Mouse (Mus musculus) liver, adult (tissue): ENCODE results near the gene Cd80.

ENCODE experiments used
- GATA4 ChIP-seq: IDR thresholded peaks from 2 replicates; pipeline ENCODE4 v1.6.1; 2014; ENCODE audit warnings: mild to moderate bottlenecking, low read length; ENCODE audit not compliant: insufficient replicate concordance

Gene Cd80

DNA sequence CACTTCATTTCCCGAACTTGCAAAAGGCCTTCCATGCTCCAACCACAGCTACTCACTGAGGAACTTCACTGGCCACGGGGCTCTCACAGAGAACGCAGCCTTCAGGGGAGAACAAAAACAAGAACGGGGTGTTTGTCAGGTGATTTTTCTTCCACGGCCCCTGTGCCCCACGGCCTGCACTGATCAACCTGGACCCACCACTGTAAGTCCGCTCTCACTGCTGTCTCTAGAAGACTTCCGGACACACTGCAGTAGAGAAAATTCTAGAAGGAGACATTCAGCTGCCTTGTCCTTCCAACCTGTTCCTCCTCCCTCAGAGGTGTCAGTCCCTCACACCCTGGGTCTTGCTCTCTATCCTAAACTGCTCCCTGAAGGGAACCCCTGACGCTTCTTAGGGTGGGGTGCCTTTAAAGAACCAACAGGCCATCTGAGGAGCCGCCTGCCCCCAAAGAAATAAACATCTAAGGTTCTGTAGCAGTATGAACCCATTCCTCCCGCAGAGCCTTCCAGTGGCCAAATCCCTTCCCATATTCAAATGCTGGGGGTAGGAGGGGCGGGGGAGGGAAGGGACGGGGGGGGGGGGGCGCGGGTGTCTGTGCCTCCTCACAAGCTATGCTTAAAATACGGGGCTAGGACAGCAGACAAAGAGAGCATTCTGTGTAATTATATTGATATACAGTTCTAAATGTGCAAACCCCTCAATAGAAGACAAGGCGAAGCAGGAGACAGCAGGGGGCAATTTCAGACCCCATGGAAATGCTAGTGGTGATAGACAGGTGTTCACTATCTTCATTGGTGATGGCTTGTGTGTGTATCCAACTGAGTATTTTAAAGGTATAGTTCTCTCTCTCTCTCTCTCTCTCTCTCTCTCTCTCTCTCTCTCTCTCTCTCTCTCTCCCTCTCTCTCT, at the start of gene Cd80:
Cd80 (plus strand) TSS at position 51 of the 908 bp plus-strand sequence.
- TF ChIP-seq GATA4 = no peak

DNA sequence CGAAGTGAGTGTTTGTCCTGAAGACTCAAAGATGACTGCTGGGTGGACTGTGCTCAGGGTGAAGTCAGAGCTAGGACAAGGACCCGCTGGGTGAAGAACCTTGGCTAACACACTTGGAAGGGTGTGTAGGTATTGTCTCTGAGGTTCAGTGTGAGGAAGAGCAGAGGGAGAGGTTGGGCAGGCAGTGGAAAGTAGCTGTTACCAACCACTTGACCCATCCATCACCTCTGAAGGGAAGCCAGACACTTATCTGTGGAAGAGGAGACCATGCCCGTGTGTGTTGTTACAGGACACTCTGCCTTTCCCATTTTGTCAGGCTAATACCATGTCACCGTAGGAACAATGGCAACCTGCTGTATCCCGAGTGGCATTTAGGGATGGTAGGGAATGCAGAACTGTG, 49.1 kb upstream of the Cd80 start:
- no peak for TF ChIP-seq GATA4

DNA sequence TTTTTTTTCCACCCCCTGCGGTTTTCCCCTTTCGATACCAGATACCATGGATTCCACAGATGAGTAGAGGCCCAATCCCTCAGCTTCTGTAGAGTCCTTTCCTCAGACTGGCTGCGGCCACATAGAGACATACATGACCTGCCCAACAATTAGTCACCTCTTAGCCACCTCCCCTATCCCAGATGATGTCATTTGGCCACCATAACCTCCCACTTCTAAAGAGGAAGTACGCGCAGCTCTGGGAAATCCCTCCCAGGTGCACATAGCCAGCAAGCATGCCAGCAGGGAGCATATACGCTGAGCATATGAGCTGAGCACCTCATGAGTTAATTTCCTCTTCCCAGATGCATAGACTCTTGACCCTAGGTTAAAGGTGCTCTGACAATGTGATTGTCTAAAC, 48.7 kb upstream of the Cd80 start:
- no peak for TF ChIP-seq GATA4

DNA sequence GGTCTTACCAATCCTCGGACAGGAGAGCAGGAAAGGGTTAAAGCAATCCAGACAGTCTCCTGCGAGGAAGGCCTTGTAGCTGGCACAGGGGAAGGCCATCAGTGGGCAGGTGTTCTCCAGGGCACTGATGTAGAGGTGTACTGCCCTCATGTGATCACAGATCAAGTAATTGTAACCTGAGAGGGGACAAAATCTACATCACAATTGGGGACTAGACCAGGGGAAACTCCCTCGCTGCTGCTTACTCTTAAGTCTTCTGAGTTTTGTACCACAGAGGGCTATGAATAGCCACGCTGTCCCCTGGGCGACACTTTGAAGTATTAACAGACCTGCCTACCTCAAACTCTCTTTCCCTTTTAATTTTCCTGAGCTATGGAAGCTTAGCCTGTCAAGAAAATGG, 47.8 kb upstream of the Cd80 start:
- TF ChIP-seq GATA4 = no peak

DNA sequence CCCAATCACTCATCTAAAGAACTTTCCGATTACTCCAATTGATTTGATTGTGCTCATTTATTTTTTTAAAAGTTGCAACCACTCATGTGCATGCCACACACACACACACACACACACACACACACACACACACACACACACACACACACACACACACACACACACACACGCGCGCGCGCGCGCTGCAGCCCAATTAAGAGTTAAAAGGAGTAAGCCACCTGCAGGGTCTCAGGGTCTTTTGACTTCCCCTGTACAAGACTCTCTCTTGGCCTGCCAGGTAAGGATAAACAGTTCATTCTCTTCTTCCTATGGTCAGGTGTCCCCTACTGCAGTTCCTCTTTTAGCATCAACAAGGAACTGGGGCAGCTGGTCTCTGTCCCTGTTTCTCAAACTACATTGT, 46.9 kb upstream of the Cd80 start:
- no peak for TF ChIP-seq GATA4

DNA sequence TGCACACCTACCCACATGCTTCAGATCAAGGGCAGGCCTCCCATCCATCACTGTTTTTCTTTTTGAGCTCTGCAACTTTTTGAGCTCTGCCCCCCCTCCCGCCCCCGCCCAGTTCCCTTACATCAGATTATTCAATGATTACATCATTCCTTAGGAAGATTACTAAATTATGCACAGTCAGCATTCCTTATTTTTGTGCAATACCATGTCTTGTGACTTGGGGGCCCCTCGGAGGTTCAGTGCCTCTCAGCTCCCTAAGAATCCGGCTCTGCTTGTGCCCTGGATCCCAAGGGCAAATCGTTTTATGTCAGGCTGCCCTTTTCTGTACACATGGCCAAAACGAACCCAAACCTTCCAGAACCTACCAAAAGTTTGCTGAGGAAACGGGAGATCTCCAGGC, 40.4 kb upstream of the Cd80 start:
- no peak for TF ChIP-seq GATA4

DNA sequence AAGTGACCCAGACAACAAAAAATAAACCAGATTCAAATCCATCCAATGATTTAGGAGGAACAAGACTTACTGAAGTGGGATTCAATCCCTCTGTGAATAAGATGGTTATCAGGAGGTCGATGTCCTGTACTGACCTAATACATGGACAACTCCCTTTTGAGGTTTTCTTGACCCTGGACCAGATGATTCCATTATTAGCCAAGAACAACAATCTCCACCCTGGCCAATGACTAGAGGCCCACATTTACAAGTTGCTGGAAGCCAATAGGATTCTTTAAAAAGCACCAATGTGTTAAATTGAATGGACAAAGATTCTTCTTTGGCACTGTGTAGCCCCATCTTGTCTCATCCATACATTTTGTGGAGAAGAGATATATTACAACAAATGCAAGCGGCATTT, 30.0 kb upstream of the Cd80 start:
- TF ChIP-seq GATA4 = no peak

DNA sequence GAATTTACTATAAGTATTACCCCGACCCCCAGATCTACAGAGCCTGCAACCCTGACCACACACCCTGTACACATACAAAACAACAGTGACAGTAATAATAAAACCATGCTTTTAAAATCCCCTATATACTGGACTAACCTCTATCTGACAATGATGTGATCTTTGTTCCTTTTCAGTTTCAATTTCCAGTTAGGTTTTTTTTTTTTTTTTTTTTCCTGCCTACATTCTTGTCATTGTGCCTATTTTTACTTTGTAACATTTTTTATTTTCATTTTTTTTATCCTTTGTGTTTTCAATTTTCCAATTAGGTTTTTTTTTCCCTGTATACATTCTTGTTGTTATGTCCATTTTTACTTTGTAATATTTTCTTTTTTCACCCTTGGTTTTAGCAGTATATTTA, 29.6 kb upstream of the Cd80 start:
- no peak for TF ChIP-seq GATA4

DNA sequence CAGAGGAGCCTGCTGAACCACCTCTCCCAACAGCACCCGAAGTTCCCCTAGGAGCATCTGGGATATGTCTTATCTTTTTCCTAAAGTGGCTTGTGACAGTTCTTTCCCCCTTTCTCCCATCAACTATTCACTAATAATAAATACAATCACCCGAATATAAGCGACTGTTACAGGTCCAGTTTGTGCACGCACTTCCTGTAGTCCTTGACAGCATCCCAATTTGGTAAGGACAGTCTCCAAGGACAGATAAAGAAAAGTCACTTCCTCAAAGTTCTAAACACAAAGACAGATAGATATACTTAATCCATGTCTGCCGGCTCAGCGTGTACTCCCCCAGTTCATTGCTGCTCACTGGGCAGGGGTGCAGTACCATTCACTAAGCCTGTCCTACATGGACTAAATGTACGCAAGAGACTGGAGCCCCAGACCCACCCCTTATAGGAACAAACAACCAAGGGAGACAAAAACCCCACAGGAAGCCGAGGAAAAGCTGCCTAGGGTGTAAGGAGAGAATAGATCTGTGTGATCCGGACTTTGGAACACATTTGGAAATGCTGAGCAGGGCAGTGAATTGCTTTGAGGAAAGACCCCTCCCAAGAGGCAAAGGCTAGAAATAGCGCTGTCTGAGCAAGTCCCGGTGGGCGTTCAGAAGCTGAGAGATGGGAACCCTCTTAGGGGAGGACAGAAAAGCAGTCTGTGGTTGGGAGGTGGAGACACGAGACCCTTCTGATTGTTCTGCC, 23.7 kb upstream of the Cd80 start:
- peak; percentile 30; the same call in 1 of the 2 replicates for TF ChIP-seq GATA4

DNA sequence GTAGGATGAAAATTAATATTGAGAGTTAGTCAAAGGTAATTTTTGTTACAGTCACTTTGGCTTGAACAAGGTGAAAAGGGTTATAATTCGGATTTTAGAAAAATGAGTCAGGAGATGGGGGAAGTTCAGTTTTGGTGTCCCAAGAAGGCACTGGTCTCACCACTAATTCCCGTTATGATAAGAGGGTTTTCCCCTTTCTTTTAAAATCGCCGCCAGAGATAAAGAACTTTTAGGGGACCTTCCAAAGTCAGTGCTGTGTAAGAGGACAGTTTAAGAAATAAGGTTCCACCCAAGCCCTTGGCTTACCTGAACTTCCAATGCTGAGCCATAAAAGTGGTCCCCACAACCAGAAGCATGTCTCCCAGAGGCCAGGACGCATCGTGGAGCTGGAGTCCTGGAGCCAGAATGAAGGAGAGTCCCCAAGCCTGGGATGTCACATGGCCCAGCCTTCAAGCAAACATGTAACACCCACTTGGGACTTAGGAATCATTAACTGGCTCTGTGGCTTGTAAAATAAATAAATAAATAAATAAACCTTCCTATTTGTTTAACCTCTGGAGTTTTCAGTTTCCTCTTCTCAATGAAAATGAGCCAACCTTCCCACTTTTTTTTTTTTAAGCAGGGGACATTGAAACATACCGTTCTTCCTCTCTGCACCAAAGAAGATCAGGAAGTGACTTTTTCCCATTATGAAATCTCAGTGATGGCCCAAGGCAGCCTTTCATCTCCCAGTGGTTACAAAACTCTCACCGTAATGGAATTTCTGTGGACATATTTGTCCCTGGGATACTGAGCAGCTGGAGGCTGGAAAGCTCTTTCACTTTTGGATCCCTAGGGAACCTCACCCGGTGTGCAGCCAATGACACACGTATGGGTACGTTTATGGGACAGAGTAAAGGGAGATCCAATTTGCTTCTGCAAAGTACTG, 22.6 kb upstream of the Cd80 start, which contains the start of gene Pla1a:
Pla1a (minus strand) TSS at position 648 of the 928 bp plus-strand sequence.
- no peak for TF ChIP-seq GATA4

DNA sequence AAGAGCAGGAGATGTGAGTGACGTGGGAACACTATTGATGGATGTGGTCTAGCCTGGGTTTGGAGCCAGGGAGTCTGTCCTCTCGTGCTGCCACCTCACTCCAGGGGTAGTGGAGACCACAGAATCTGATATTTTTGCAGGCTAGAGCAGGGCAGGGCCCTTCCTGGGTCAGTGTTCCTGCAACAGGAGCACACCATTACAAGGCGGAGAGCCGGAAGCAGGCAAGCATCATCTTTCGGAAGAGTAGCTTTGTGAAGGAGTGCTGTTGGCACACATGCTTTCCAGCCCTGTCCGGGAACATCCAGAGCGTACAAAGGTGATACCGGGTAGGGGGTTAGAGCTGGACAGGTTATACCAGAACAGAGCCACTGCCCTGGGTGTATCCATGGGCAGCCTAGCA, 21.8 kb upstream of the Cd80 start:
- no peak for TF ChIP-seq GATA4

DNA sequence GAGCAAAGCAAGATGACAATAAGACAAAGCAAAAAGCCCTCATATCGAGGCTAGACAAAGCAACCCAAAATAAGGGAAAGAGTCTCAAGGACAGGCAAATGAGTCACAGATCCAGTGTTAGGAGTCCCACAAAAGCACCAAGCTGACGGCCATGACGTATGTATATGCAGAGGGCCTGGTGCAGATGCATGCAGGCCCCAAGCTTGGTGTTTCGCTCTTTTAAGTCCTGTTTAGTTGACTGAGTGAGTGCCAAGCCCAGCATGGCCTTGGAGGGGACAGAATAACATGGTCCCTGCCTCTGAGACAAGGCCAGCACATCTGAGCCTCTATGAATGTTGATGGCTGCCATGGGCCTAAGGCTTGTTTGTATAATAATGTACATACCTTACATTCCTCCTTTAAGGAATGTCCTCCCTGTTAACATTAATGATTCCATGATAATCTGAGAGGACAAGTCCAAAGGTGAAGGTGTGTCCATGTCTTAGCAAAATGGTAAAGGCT, 21.0 kb upstream of the Cd80 start:
- TF ChIP-seq GATA4 = no peak

DNA sequence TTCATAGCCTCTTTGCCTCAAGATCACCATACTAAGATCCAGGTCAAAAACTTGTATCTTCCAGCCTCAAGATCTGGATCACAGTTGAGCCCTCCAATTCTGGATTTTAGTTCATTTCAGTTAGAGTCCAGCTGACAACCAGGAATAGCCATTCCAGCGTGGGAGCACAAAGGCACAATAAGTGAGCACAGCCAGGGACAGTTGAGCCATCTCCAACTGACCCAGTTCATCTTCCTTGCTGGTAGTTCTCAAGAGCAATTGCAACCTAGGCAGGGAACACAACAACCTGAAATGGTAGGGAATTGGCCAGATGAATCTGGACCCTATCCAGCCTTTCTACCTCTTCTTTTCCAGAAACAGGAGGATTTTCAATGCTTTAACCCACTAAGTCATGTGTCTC, 16.2 kb upstream of the Cd80 start:
- TF ChIP-seq GATA4 = no peak

DNA sequence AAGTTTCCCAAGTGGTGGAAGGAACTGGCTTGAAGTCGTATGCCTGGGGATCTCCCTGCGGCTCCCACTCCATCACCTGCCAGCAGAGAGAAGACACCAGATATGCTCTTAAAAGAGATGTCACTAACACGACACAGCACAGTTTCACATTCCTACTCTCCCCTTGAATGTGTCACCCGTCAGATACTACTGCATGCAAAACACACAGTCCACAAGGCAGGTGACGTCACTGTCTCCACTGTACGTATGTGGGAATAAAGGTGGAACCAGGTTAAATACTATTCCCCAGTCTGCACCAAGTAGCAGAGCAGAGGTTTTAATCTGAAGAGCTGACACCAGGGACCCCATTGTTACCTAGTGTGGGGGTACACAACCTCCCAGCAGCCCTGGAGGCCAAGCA, 15.0 kb upstream of the Cd80 start:
- no peak for TF ChIP-seq GATA4

DNA sequence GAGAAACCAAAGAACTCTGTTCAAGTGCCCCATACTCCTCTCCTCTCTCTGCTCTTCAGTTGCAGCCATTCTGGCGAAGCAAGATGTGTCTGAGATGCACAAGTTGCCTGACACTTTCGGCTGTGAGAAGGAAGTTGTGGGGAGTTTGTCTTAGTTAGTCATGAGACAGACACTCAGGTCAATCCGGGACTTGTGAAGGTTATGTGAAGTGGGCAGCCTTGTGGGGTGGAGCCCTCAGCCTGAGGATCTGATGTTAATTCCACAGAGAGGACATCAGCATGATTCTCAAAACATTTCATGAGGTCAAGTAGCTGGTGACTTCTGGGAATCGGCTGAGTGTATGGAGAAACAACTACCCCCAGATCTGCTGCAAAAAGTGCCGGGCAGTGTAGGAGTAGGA, 13.8 kb upstream of the Cd80 start:
- TF ChIP-seq GATA4 = no peak
